Mouse (Mus musculus) gastrocnemius, postnatal 14 days (tissue): ENCODE measurements around the gene Gnrhr. TPM values are rescaled to one million over a fixed set of nuclear protein-coding genes. Genes with fewer than 3 reads are reported as not detected.

Experiments used
- DNase-seq: peaks from one replicate; pipeline ENCODE4 v3.0.0; 2021; ENCODE audit warnings: mixed read lengths
- intact Hi-C: fragments of 180-260 bp; cut with DNase I; formaldehyde crosslinking; loops from one replicate; pipeline ENCODE4 v1.15.1; 2025; ENCODE audit warnings: low total_unique reads
- long read RNA-seq, 2 experiments: library from polyadenylated mRNA; stranded (forward); transcript quantifications; one replicate each; pipeline ENCODE4 v2.0.0; 2021
- total RNA-seq, 2 experiments: library from RNA; stranded (reverse); gene quantifications; 2 replicates each; pipeline ENCODE4 v1.2.3; 2021

Gene Gnrhr
- not detected for total RNA-seq
- long read RNA-seq, experiment 1: 0 reads
- long read RNA-seq, experiment 2: 0 reads

- intact Hi-C loops: loop anchor here (5.0 kb wide), 1 partner anchor 214 kb away; no protein-coding TSS in a partner anchor
- no peak for DNase-seq
Measured at GRCm38 (mm10) chr5:86197801-86198200, at the start of gene Gnrhr. Gene Gnrhr, minus strand, starts transcription at chr5:86197901.

- intact Hi-C loops: no loop called here
- no peak for DNase-seq
Measured at GRCm38 (mm10) chr5:86246559-86246958, 48.9 kb upstream of the Gnrhr start.

GRCm38 (mm10) chr5:86244880-86245279 lies 47.2 kb upstream of the Gnrhr start:
- intact Hi-C loops: no loop called here
- no peak for DNase-seq

- intact Hi-C loops: no loop called here
- no peak for DNase-seq
Measured at GRCm38 (mm10) chr5:86244275-86244674, 46.6 kb upstream of the Gnrhr start.

- intact Hi-C loops: no loop called here
- DNase-seq: no peak
Measured at GRCm38 (mm10) chr5:86227156-86227853, 29.6 kb upstream of the Gnrhr start.

- no peak for DNase-seq
- intact Hi-C loops: no loop called here
Measured at GRCm38 (mm10) chr5:86191356-86191755, 6.3 kb downstream of the Gnrhr start.

GRCm38 (mm10) chr5:86190770-86191169 lies 6.9 kb downstream of the Gnrhr start:
- DNase-seq: no peak
- intact Hi-C loops: no loop called here

GRCm38 (mm10) chr5:86190290-86190689 lies 7.4 kb downstream of the Gnrhr start:
- DNase-seq: no peak
- intact Hi-C loops: no loop called here

- DNase-seq: no peak
- intact Hi-C loops: no loop called here
Measured at GRCm38 (mm10) chr5:86187441-86187840, 10.3 kb downstream of the Gnrhr start.

- no peak for DNase-seq
- intact Hi-C loops: no loop called here
Measured at GRCm38 (mm10) chr5:86173778-86174177, 23.9 kb downstream of the Gnrhr start.

- intact Hi-C loops: no loop called here
- peak; percentile 98 for DNase-seq
Measured at GRCm38 (mm10) chr5:86172449-86173161, 25.1 kb downstream of the Gnrhr start, which contains the start of gene Uba6. Gene Uba6, minus strand, starts transcription at chr5:86172803.

GRCm38 (mm10) chr5:86172088-86172448 lies 25.6 kb downstream of the Gnrhr start:
- no peak for DNase-seq
- intact Hi-C loops: no loop called here

Other genes with a start within 250 kb of the Gnrhr start
- gene Cenpc1, start 132.3 kb downstream of the Gnrhr start, total RNA-seq: 1 to 10 TPM; 5.3 to 6.2 TPM
- gene Stap1, start 126.2 kb downstream of the Gnrhr start, total RNA-seq: under 1 TPM; 0.29 to 0.33 TPM
- gene Uba6, start 25.1 kb downstream of the Gnrhr start, total RNA-seq: 1 to 10 TPM; 4.1 to 4.6 TPM
- not detected for gene Tmprss11c, start 91.4 kb upstream of the Gnrhr start, total RNA-seq
- not detected for gene Tmprss11d, start 175.5 kb upstream of the Gnrhr start, total RNA-seq